Mouse (Mus musculus) forebrain, embryonic 10.5 days (tissue): ENCODE measurements around the gene Rangrf. TPM values are rescaled to one million over a fixed set of nuclear protein-coding genes. Genes with fewer than 3 reads are reported as not detected.
A peak's percentile ranks its signal among the peaks of the same experiment; 100 is the strongest.
"Not testable (repeated sequence)": the region's sequence is repeated elsewhere in the genome, so short reads cannot be mapped to it uniquely, and the experiment has no call there.

Experiments used
- DNase-seq: peaks from one replicate; pipeline ENCODE4 v3.0.0-alpha.2; 2017; ENCODE audit warnings: low spot score; ENCODE audit errors: extremely low spot score
- H3K27ac ChIP-seq: fragments of 300-500 bp; sonication (generic); 2 replicates; pipeline ENCODE4 v1.5.1; 2016; ENCODE audit warnings: mild to moderate bottlenecking
- H3K27me3 ChIP-seq: fragments of 300-500 bp; sonication (generic); 2 replicates; pipeline ENCODE4 v1.6.1; 2016; ENCODE audit warnings: mild to moderate bottlenecking; ENCODE audit not compliant: poor library complexity, severe bottlenecking
- H3K36me3 ChIP-seq: fragments of 300-500 bp; sonication (generic); replicated peaks from 2 replicates; pipeline ENCODE4 v1.6.1; 2016; ENCODE audit warnings: mild to moderate bottlenecking, moderate library complexity
- H3K4me1 ChIP-seq: fragments of 300-500 bp; sonication (generic); 2 replicates; pipeline ENCODE4 v1.6.1; 2016
- H3K4me3 ChIP-seq: fragments of 300-500 bp; sonication (generic); 2 replicates; pipeline ENCODE4 v1.5.1; 2016; ENCODE audit warnings: mild to moderate bottlenecking, moderate library complexity
- H3K9me3 ChIP-seq: fragments of 300-500 bp; sonication (generic); 2 replicates; pipeline ENCODE4 v1.6.1; 2016; ENCODE audit warnings: mild to moderate bottlenecking, moderate library complexity
- WGBS: fragments of 180-500 bp; shearing (Covaris S2); methylation state at CpG from one replicate; pipeline ENCODE4 v1.1.7; 2016; 5-methylcytosine and 5-hydroxymethylcytosine counted together
- polyA plus RNA-seq: library from polyadenylated mRNA; unstranded; fragments of >200 nt; fragmentation: Nextera tagmentation; extraction: Ambion mirVana; gene quantifications from 2 replicates; pipeline ENCODE4 v1.2.1, GENCODE M21; 2016

Rangrf gene
- polyA plus RNA-seq, 1 experiment from 2014 or later = 90.7 TPM

- no peak overlapping the region for H3K27ac ChIP-seq
- H3K36me3 ChIP-seq = 0 out of 2 replicates have a peak, but pooled peaks cover 11% of the 10 kb centered on the region
- DNase-seq = no peak
- 80% methylated on average over 4 of the region's 4 CpGs for WGBS
- peaks cover 35% of the 10 kb centered on the region for H3K27me3 ChIP-seq
- no peak overlapping the region for H3K4me3 ChIP-seq
- H3K9me3 ChIP-seq = no peaks in the 10 kb centered on the region
- peaks cover 43% of the 10 kb centered on the region for H3K4me1 ChIP-seq
Measured at GRCm38 (mm10) chr11:68970232-68970631, 4.8 kb downstream of the Rangrf start.

- 80% methylated on average over 11 of the region's 11 CpGs for WGBS
- Histone ChIP-seq H3K9me3 (no peaks in the 10 kb centered on the region), H3K4me1 (peaks cover 37% of the 10 kb centered on the region), H3K36me3 (0 out of 2 replicates have a peak, but pooled peaks cover 11% of the 10 kb centered on the region), H3K27me3 (peaks cover 26% of the 10 kb centered on the region), H3K27ac (no peak overlapping the region), H3K4me3 (peak overlapping the region; percentile 71; the same call in 1 of the 2 replicates)
- no peak for DNase-seq
Measured at GRCm38 (mm10) chr11:68968752-68969151, 6.2 kb downstream of the Rangrf start.

- peak; percentile 90 for DNase-seq
- H3K4me1 ChIP-seq = peaks cover 30% of the 10 kb centered on the region
- under 1% methylated on average over 50 of the region's 50 CpGs for WGBS
- peak within 1 kb of the TSS; percentile 71 for H3K4me3 ChIP-seq
- no peaks in the 10 kb centered on the region for H3K9me3 ChIP-seq
- H3K36me3 ChIP-seq = 0 out of 2 replicates have a peak, but pooled peaks cover 11% of the 10 kb centered on the region
- peak within 1 kb of the TSS; percentile 78 for H3K27ac ChIP-seq
- peaks cover 26% of the 10 kb centered on the region for H3K27me3 ChIP-seq
Measured at GRCm38 (mm10) chr11:68967337-68968282, 7.4 kb downstream of the Rangrf start, which contains the start of gene Slc25a35. Gene Slc25a35, plus strand, starts transcription at chr11:68968131.

GRCm38 (mm10) chr11:68966554-68966953 is 8.4 kb downstream of the Rangrf start:
- 59% methylated on average over 1 of the region's 1 CpGs for WGBS
- Histone ChIP-seq H3K27me3 (peaks cover 26% of the 10 kb centered on the region), H3K4me3 (peak overlapping the region; percentile 1; the same call in 1 of the 2 replicates), H3K27ac (no peak overlapping the region), H3K36me3 (0 out of 2 replicates have a peak, but pooled peaks cover 9% of the 10 kb centered on the region), H3K4me1 (peaks cover 27% of the 10 kb centered on the region), H3K9me3 (no peaks in the 10 kb centered on the region)
- DNase-seq = no peak

DNA sequence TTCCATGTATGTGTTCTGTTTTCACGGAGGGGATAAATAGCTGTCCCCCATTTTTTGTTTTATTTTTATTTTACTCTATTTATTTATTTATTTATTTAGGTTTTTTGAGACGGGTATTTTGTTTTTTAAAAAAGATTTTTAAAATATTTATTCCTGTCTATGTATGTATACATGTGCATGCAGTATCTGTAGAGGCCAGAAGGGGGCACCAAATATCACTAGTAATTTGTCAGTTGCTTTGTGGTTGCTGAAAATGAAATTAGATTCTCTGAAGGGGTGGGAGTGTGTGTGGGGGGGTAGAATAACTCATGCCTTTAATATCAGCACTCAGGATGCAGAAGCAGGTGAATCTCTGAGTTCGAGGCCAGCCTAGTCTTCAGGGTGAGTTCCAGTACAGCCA is 9.1 kb downstream of the Rangrf start:
- H3K27me3 ChIP-seq = peaks cover 26% of the 10 kb centered on the region
- H3K36me3 ChIP-seq = 0 out of 2 replicates have a peak, but pooled peaks cover 4% of the 10 kb centered on the region
- 35% methylated on average over 3 of the region's 3 CpGs for WGBS
- no peak overlapping the region for H3K4me3 ChIP-seq
- no peaks in the 10 kb centered on the region for H3K9me3 ChIP-seq
- no peak overlapping the region for H3K27ac ChIP-seq
- DNase-seq = no peak
- peaks cover 27% of the 10 kb centered on the region for H3K4me1 ChIP-seq

GRCm38 (mm10) chr11:68965050-68965449 is 9.9 kb downstream of the Rangrf start:
- Histone ChIP-seq H3K4me3 (no peak overlapping the region), H3K9me3 (no peaks in the 10 kb centered on the region), H3K27me3 (peaks cover 26% of the 10 kb centered on the region), H3K36me3 (0 out of 2 replicates have a peak, but pooled peaks cover 3% of the 10 kb centered on the region), H3K4me1 (peaks cover 27% of the 10 kb centered on the region), H3K27ac (no peak overlapping the region)
- no peak for DNase-seq

GRCm38 (mm10) chr11:68963405-68963804 is 11.6 kb downstream of the Rangrf start:
- Histone ChIP-seq H3K27ac (no peak overlapping the region), H3K4me1 (peaks cover 23% of the 10 kb centered on the region), H3K36me3 (no peaks in the 10 kb centered on the region), H3K27me3 (peaks cover 9% of the 10 kb centered on the region), H3K9me3 (no peaks in the 10 kb centered on the region), H3K4me3 (no peak overlapping the region)
- WGBS = 85% methylated on average over 2 of the region's 2 CpGs
- DNase-seq = no peak

DNA sequence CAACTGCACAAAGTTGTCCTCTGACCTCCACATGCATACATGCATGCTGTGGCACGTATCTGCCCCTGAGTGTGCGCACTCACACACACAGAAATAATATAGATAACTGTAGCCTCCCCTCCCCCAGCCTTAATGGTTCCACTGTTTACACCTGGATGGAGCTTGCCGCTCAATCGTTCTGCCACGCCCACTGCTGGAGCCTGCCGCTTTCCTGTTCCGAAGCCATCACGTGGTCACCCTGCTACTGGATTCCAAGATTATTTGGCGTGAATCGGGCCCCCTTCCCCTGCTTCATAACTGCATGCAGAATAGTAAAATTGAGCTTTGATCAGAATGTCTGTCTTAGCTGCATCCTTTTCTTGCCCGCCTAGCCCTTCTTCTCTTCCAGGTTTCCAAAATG is 12.8 kb downstream of the Rangrf start:
- not testable (repeated sequence) for H3K27ac ChIP-seq, H3K9me3 ChIP-seq

GRCm38 (mm10) chr11:68961596-68961995 is 13.4 kb downstream of the Rangrf start:
- 86% methylated on average over 3 of the region's 3 CpGs for WGBS
- H3K27me3 ChIP-seq = peaks cover 15% of the 10 kb centered on the region
- no peak overlapping the region for H3K4me3 ChIP-seq
- no peak overlapping the region for H3K27ac ChIP-seq
- H3K36me3 ChIP-seq = no peaks in the 10 kb centered on the region
- peaks cover 12% of the 10 kb centered on the region for H3K4me1 ChIP-seq
- DNase-seq = no peak
- H3K9me3 ChIP-seq = no peaks in the 10 kb centered on the region

More for the DNA sequence above, 12.8 kb downstream of the Rangrf start:
- peaks cover 12% of the 10 kb centered on the region for H3K4me1 ChIP-seq
- DNase-seq, H3K36me3 ChIP-seq, H3K4me3 ChIP-seq: not testable (repeated sequence)
- H3K27me3 ChIP-seq = peaks cover 15% of the 10 kb centered on the region
- WGBS = 24% methylated on average over 11 of the region's 11 CpGs

DNA sequence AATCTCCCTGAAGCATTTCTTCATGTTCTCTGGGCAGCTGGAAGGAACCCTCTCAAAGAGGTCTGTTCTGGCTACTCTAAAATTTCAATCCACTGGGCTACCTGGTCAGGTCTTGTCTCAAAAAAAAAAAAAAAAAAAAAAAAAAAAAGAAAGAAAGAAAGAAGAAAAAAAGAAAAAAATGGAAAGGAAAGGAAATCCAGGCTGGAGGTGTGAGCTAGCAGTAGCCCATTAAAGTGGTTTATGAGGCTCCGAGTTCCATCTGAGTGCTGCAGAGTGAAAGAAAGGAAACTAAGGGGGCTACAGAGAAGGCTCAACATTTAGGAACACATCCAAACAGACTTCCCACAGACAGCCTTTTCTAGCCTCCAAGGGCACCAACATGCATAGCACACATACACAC is 17.0 kb downstream of the Rangrf start:
- 89% methylated on average over 1 of the region's 1 CpGs for WGBS
- Histone ChIP-seq H3K36me3 (no peaks in the 10 kb centered on the region), H3K9me3 (no peaks in the 10 kb centered on the region), H3K4me1 (peaks cover 45% of the 10 kb centered on the region), H3K4me3 (no peak overlapping the region), H3K27me3 (peaks cover 49% of the 10 kb centered on the region), H3K27ac (no peak overlapping the region)
- DNase-seq = no peak

DNA sequence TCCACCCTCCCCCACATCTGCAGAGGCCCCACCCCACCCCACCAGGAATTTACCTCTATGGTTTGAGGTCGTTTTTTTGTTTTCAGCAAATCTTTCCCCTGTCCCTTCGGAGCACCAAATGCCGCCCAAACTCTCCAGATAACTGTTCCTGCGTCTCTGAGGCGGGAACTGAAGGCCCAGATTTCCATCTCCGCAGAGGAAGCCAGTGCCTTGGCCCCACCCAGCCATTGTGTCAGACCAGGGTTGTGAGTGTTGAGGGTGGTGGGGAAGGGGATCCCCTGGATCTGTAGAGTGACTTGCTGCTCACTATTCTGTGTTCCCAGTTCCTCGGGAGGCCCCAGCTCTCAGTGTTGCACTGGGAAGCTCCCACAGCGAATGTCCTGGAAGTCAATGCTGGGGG is 17.7 kb downstream of the Rangrf start, which contains the start of gene Arhgef15:
Gene Arhgef15 (minus strand): TSS at position 173 of the 400 bp plus-strand sequence.
- peak within 1 kb of the TSS; percentile 23 for H3K4me3 ChIP-seq
- peak within 1 kb of the TSS; percentile 40 for H3K27ac ChIP-seq
- DNase-seq = no peak
- H3K27me3 ChIP-seq = peaks cover 55% of the 10 kb centered on the region
- 36% methylated on average over 8 of the region's 8 CpGs for WGBS
- H3K36me3 ChIP-seq = no peaks in the 10 kb centered on the region
- H3K9me3 ChIP-seq = no peaks in the 10 kb centered on the region
- H3K4me1 ChIP-seq = peaks cover 43% of the 10 kb centered on the region

DNA sequence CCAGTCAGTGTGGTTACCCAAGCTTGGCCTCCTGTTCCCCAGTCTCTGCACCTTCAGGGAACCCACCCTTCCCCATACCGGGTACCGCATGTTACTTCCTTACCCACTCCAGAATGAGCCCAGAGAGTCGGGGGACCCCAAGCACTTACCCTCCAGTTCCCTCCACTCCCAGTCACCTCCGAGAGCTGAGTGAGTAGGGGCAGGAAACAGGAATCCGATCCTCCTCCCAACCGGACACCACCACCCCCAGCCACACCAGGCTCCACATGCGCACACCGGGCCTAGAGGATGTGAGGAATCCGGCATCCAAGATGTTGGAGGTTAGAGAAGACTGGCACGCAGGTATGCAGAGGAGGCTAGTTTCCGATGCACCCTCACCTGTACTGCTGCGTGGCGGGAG is 18.3 kb downstream of the Rangrf start:
- WGBS = 30% methylated on average over 13 of the region's 13 CpGs
- Histone ChIP-seq H3K36me3 (no peaks in the 10 kb centered on the region), H3K9me3 (no peaks in the 10 kb centered on the region), H3K4me3 (peak overlapping the region; percentile 23), H3K4me1 (peaks cover 39% of the 10 kb centered on the region), H3K27me3 (peaks cover 61% of the 10 kb centered on the region), H3K27ac (peak overlapping the region; percentile 40)
- no peak for DNase-seq

DNA sequence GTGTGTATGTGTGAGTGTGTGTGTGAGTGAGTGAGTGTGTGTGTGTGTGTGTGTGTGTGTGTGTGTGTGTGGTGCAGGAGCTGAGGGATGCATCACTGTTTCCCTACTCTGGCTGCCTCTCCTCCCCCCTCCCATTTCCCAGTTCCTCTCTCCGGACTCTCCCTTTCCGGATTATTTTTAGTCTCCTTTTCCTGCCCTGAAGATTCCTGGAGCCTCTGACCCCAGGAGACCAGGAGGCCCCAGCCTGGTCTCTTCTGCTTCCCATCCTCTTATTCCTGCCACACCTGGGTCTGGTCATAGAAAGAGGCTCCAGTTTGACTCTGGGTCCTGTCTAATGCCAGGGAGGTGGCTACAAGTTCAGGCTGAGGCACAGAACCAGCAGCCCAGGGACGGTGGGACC is 18.9 kb downstream of the Rangrf start:
- H3K4me3 ChIP-seq = peak overlapping the region; percentile 57
- H3K27ac ChIP-seq = 0 out of 2 replicates have a peak overlapping the region, but pooled peaks have one; percentile 40
- peaks cover 39% of the 10 kb centered on the region for H3K4me1 ChIP-seq
- WGBS = 43% methylated on average over 3 of the region's 3 CpGs
- peaks cover 67% of the 10 kb centered on the region for H3K27me3 ChIP-seq
- no peaks in the 10 kb centered on the region for H3K36me3 ChIP-seq
- no peaks in the 10 kb centered on the region for H3K9me3 ChIP-seq
- no peak for DNase-seq
